Mouse (Mus musculus): ENCODE results near the gene Atp8a1. TPM values are rescaled to one million over a fixed set of nuclear protein-coding genes. Genes with fewer than 3 reads are reported as not detected.

The Atp8a1 gene
- polyA plus RNA-seq, 1 experiment from 2014 or later: 28.1 TPM

- Histone ChIP-seq H3K9ac (no peak overlapping the region), H3K36me3 (replicated peaks) (0 out of 2 replicates have a peak, but pooled peaks cover 7% of the 10 kb centered on the region), H3K9me3 (no peaks in the 10 kb centered on the region), H3K4me2 (no peak overlapping the region), H3K27me3 (no peaks in the 10 kb centered on the region), H3K27ac (no peak overlapping the region), H3K4me3 (replicated peaks) (no peak overlapping the region), H3K4me1 (no peaks in the 10 kb centered on the region)
- 91% methylated on average over 9 of the region's 9 CpGs for WGBS
- no peak for ATAC-seq (ENCODE audit: low FRiP score)
Measured at GRCm38 (mm10) chr5:67690336-67690735, 156.9 kb downstream of the Atp8a1 start.

DNA sequence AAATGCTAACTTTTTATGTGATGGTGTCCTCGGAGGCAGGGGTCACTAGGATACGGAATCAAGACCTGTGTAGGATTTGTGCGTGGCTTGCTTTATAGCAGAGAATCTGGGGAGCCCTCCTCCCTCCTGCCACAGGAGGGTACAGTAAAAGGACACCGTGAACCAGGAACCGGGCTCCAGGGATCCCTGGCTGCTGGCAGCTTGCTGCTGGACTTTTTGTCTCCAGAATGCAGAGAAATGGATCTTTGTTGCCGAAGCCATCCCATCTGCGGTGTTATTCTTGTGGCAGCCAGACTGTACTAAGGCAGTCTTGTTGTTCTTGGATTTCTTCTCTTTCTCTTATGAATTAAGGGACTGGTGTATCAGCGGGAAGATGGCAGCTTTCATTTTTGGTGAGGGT is 159.2 kb downstream of the Atp8a1 start:
- Histone ChIP-seq H3K4me1 (no peaks in the 10 kb centered on the region), H3K4me3 (replicated peaks) (no peak overlapping the region), H3K27ac (no peak overlapping the region), H3K9ac (no peak overlapping the region), H3K4me2 (no peak overlapping the region), H3K36me3 (replicated peaks) (0 out of 2 replicates have a peak, but pooled peaks cover 7% of the 10 kb centered on the region), H3K9me3 (no peaks in the 10 kb centered on the region), H3K27me3 (no peaks in the 10 kb centered on the region)
- 92% methylated on average over 8 of the region's 8 CpGs for WGBS
- ATAC-seq (ENCODE audit: low FRiP score): no peak

GRCm38 (mm10) chr5:67685906-67686305 is 161.3 kb downstream of the Atp8a1 start:
- Histone ChIP-seq H3K36me3 (replicated peaks) (peaks cover 7% of the 10 kb centered on the region; the same call in 1 of the 2 replicates), H3K4me2 (no peak overlapping the region), H3K4me1 (no peaks in the 10 kb centered on the region), H3K27ac (no peak overlapping the region), H3K9me3 (no peaks in the 10 kb centered on the region), H3K27me3 (no peaks in the 10 kb centered on the region), H3K4me3 (replicated peaks) (no peak overlapping the region), H3K9ac (no peak overlapping the region)
- WGBS: 93% methylated on average over 7 of the region's 7 CpGs
- no peak for ATAC-seq (ENCODE audit: low FRiP score)

GRCm38 (mm10) chr5:67685461-67685860 is 161.8 kb downstream of the Atp8a1 start:
- H3K36me3 ChIP-seq (replicated peaks): peaks cover 7% of the 10 kb centered on the region; the same call in 1 of the 2 replicates
- H3K4me3 ChIP-seq (replicated peaks): no peak overlapping the region
- no peaks in the 10 kb centered on the region for H3K27me3 ChIP-seq
- no peak for ATAC-seq (ENCODE audit: low FRiP score)
- no peak overlapping the region for H3K4me2 ChIP-seq
- no peaks in the 10 kb centered on the region for H3K9me3 ChIP-seq
- no peaks in the 10 kb centered on the region for H3K4me1 ChIP-seq
- H3K9ac ChIP-seq: no peak overlapping the region
- no peak overlapping the region for H3K27ac ChIP-seq
- 68% methylated on average over 5 of the region's 5 CpGs for WGBS

GRCm38 (mm10) chr5:67678819-67679218 is 168.4 kb downstream of the Atp8a1 start:
- Histone ChIP-seq H3K27me3 (no peaks in the 10 kb centered on the region), H3K4me2 (no peak overlapping the region), H3K36me3 (replicated peaks) (peaks cover 24% of the 10 kb centered on the region), H3K4me3 (replicated peaks) (no peak overlapping the region), H3K4me1 (0 out of 2 replicates have a peak, but pooled peaks cover 5% of the 10 kb centered on the region), H3K9ac (no peak overlapping the region), H3K27ac (no peak overlapping the region), H3K9me3 (no peaks in the 10 kb centered on the region)
- no peak for ATAC-seq (ENCODE audit: low FRiP score)
- 90% methylated on average over 3 of the region's 3 CpGs for WGBS

- 89% methylated on average over 4 of the region's 4 CpGs for WGBS
- Histone ChIP-seq H3K36me3 (replicated peaks) (peaks cover 18% of the 10 kb centered on the region), H3K9ac (no peak overlapping the region), H3K27ac (no peak overlapping the region), H3K4me1 (no peaks in the 10 kb centered on the region), H3K27me3 (no peaks in the 10 kb centered on the region), H3K4me2 (no peak overlapping the region), H3K4me3 (replicated peaks) (no peak overlapping the region), H3K9me3 (no peaks in the 10 kb centered on the region)
- ATAC-seq (ENCODE audit: low FRiP score): no peak
Measured at GRCm38 (mm10) chr5:67673008-67673407, 174.2 kb downstream of the Atp8a1 start.

GRCm38 (mm10) chr5:67670158-67670557 is 177.1 kb downstream of the Atp8a1 start:
- Histone ChIP-seq H3K27ac (no peak overlapping the region), H3K9ac (no peak overlapping the region), H3K9me3 (no peaks in the 10 kb centered on the region), H3K4me1 (no peaks in the 10 kb centered on the region), H3K4me3 (replicated peaks) (no peak overlapping the region), H3K4me2 (no peak overlapping the region), H3K36me3 (replicated peaks) (peaks cover 10% of the 10 kb centered on the region; the same call in 1 of the 2 replicates), H3K27me3 (no peaks in the 10 kb centered on the region)
- ATAC-seq (ENCODE audit: low FRiP score): no peak
- 77% methylated on average over 6 of the region's 6 CpGs for WGBS

GRCm38 (mm10) chr5:67669436-67669896 is 177.8 kb downstream of the Atp8a1 start:
- no peaks in the 10 kb centered on the region for H3K27me3 ChIP-seq
- no peak overlapping the region for H3K27ac ChIP-seq
- H3K4me1 ChIP-seq: no peaks in the 10 kb centered on the region
- no peak overlapping the region for H3K4me3 ChIP-seq (replicated peaks)
- no peak for ATAC-seq (ENCODE audit: low FRiP score)
- no peak overlapping the region for H3K4me2 ChIP-seq
- no peak overlapping the region for H3K9ac ChIP-seq
- H3K36me3 ChIP-seq (replicated peaks): peaks cover 8% of the 10 kb centered on the region; the same call in 1 of the 2 replicates
- 88% methylated on average over 13 of the region's 13 CpGs for WGBS
- H3K9me3 ChIP-seq: no peaks in the 10 kb centered on the region

DNA sequence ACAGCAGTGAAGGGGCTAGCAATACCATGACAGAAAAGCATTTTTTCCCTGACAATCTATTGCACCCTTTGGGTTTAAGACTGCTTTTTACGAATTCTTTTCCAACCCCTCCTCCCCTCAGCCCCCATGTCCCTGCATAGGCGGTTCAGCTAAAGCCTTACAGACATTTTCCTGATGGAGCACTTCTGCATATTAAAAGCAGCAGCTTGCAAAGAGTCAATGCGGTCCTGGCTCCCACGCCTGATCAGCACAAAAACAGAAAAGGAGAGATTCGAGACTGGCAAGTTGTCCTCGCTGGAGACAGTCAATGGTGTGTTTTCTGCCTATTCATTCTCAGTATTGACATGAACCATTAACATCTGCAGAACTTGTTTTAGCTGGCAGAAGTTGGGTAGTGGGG is 184.5 kb downstream of the Atp8a1 start:
- no peak overlapping the region for H3K27ac ChIP-seq
- H3K27me3 ChIP-seq: peaks cover 17% of the 10 kb centered on the region; the same call in 1 of the 2 replicates
- H3K4me1 ChIP-seq: peaks cover 6% of the 10 kb centered on the region; the same call in 1 of the 2 replicates
- peaks cover 8% of the 10 kb centered on the region; the same call in 1 of the 2 replicates for H3K36me3 ChIP-seq (replicated peaks)
- 29% methylated on average over 6 of the region's 6 CpGs for WGBS
- no peak overlapping the region for H3K4me2 ChIP-seq
- H3K9ac ChIP-seq: no peak overlapping the region
- no peak for ATAC-seq (ENCODE audit: low FRiP score)
- no peak overlapping the region for H3K4me3 ChIP-seq (replicated peaks)
- H3K9me3 ChIP-seq: no peaks in the 10 kb centered on the region

DNA sequence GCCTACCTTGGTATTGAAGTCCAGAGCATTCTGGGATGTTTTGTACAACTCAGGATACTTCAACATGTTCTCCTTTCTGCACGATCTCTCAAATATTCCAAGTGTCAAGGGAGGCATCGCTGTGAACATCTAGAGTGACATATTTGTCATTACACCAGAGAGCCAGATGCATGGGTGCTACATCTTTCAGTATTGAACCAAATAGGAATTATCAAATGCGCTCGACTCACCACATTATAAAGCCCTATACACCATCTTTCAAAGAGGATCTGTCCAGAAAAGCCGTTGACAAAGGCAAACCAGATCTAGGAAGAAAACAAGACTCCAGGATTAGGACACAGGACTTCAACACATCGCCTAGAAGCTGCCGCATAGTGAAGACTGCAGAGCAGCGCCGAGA is 187.4 kb downstream of the Atp8a1 start:
- no peaks in the 10 kb centered on the region for H3K36me3 ChIP-seq (replicated peaks)
- H3K4me1 ChIP-seq: peaks cover 27% of the 10 kb centered on the region
- no peak overlapping the region for H3K9ac ChIP-seq
- no peaks in the 10 kb centered on the region for H3K9me3 ChIP-seq
- H3K4me3 ChIP-seq (replicated peaks): no peak overlapping the region
- H3K27ac ChIP-seq: no peak overlapping the region
- H3K27me3 ChIP-seq: peaks cover 17% of the 10 kb centered on the region; the same call in 1 of the 2 replicates
- no peak for ATAC-seq (ENCODE audit: low FRiP score)
- 77% methylated on average over 9 of the region's 9 CpGs for WGBS
- no peak overlapping the region for H3K4me2 ChIP-seq

DNA sequence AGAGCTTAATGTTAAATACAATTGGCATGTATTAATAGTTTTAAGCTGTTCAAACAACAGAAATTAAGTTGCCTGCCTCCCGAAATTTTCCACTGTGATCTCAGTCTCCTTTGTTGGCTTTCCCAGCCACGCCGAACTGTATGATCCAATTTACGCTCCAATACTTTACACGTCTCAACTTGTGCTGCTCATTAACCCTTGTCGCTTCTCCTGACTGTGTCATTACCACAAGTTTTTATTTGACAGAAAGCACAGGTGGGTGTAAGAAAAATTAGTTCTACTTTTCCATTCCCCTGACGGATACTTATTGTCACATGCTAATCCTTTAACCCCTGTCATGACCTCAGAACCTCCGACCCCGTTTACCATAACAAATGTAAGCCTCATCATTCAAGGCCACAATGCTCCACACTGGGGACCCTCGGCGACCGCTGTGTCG is 190.4 kb downstream of the Atp8a1 start:
- no peak overlapping the region for H3K4me2 ChIP-seq
- H3K27me3 ChIP-seq: peaks cover 14% of the 10 kb centered on the region; the same call in 1 of the 2 replicates
- H3K9ac ChIP-seq: no peak overlapping the region
- 5% methylated on average over 13 of the region's 13 CpGs for WGBS
- ATAC-seq (ENCODE audit: low FRiP score): peak; percentile 53; the same call in 1 of the 2 replicates
- peaks cover 24% of the 10 kb centered on the region for H3K4me1 ChIP-seq
- H3K27ac ChIP-seq: no peak overlapping the region
- H3K9me3 ChIP-seq: no peaks in the 10 kb centered on the region
- H3K4me3 ChIP-seq (replicated peaks): no peak overlapping the region
- no peaks in the 10 kb centered on the region for H3K36me3 ChIP-seq (replicated peaks)

DNA sequence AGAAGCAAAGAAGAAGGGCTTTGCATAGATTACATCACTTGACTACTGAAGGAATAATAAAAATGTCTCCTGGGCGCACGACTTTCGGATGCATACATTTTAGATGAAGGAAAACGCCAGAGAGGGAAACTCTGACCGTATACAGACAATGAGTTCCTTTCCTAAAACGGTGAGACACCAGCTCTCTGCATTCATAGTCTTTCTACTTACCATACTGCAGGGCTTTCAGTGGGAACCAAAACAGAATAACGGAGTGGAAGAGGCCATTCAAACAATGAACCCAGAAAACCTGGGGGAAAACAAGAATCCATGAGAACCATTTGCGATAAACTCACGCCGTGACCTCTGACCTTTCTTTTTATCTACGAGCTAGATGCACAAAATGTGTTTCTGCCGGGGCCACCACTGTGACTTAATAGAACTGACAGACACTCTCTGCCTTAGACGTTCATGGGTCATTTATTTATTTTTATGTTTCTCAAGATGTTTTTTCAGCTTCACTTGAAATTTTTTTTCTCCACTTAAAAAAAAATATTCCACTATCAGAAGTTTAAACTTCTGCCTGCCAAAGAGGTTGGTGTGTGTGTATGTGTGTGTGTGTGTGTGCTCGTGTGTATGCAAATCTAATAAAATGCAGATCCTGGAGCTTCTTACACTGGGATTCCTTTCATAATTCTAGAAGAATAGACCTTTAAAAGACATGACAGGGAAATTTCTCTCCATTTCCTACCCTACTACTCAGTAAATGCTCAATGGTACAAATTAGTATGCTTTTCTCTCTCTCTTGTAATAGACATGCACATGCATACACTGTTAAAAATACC is 191.3 kb downstream of the Atp8a1 start:
- Histone ChIP-seq H3K9ac (no peak overlapping the region), H3K4me3 (replicated peaks) (no peak overlapping the region), H3K27me3 (peaks cover 14% of the 10 kb centered on the region; the same call in 1 of the 2 replicates), H3K36me3 (replicated peaks) (no peaks in the 10 kb centered on the region), H3K4me1 (peaks cover 24% of the 10 kb centered on the region), H3K4me2 (no peak overlapping the region), H3K27ac (no peak overlapping the region), H3K9me3 (no peaks in the 10 kb centered on the region)
- ATAC-seq (ENCODE audit: low FRiP score): no peak
- 20% methylated on average over 14 of the region's 14 CpGs for WGBS
